Mouse (Mus musculus) embryonic facial prominence, embryonic 15.5 days (tissue): ENCODE data around the gene Dennd1a. TPM values are rescaled to one million over a fixed set of nuclear protein-coding genes. Genes with fewer than 3 reads are reported as not detected.

Experiments
- ATAC-seq: fragments of 200-750 bp; cut with Nextera tagmentation; 2 replicates; pipeline ENCODE4 v1.8.0; 2017; ENCODE audit warnings: low read depth, moderate TSS enrichment; ENCODE audit not compliant: insufficient number of reproducible peaks, low FRiP score, low TSS enrichment
- H3K27ac ChIP-seq: fragments of 300-500 bp; sonication (generic); replicated peaks from 2 replicates; pipeline ENCODE4 v1.5.1; 2015; ENCODE audit warnings: mild to moderate bottlenecking, inconsistent platforms
- H3K27me3 ChIP-seq: fragments of 300-500 bp; sonication (generic); 2 replicates; pipeline ENCODE4 v1.6.1; 2015; ENCODE audit warnings: inconsistent platforms
- H3K36me3 ChIP-seq: fragments of 300-500 bp; sonication (generic); 2 replicates; pipeline ENCODE4 v1.6.1; 2015; ENCODE audit warnings: mild to moderate bottlenecking, inconsistent platforms
- H3K4me1 ChIP-seq: fragments of 300-500 bp; sonication (generic); 2 replicates; pipeline ENCODE4 v1.6.1; 2015; ENCODE audit warnings: inconsistent platforms
- H3K4me2 ChIP-seq: fragments of 300-500 bp; sonication (generic); replicated peaks from 2 replicates; pipeline ENCODE4 v1.6.1; 2015; ENCODE audit warnings: mild to moderate bottlenecking, inconsistent platforms
- H3K4me3 ChIP-seq: fragments of 300-500 bp; sonication (generic); replicated peaks from 2 replicates; pipeline ENCODE4 v1.5.1; 2015; ENCODE audit warnings: mild to moderate bottlenecking, inconsistent platforms
- H3K9ac ChIP-seq: fragments of 300-500 bp; sonication (generic); 2 replicates; pipeline ENCODE4 v1.6.1; 2015; ENCODE audit warnings: inconsistent platforms
- H3K9me3 ChIP-seq: fragments of 300-500 bp; sonication (generic); replicated peaks from 2 replicates; pipeline ENCODE4 v1.6.1; 2016; ENCODE audit warnings: inconsistent platforms
- WGBS: fragments of 180-500 bp; shearing (Covaris S2); methylation state at CpG from one replicate; pipeline ENCODE4 v1.1.7; 2015; 5-methylcytosine and 5-hydroxymethylcytosine counted together
- polyA plus RNA-seq: library from polyadenylated mRNA; unstranded; fragments of >200 nt; fragmentation: Nextera tagmentation; extraction: Ambion mirVana; gene quantifications from 2 replicates; pipeline ENCODE4 v1.2.1, GENCODE M21; 2015

The Dennd1a gene
- polyA plus RNA-seq, 1 experiment from 2014 or later = 15.8 TPM

DNA sequence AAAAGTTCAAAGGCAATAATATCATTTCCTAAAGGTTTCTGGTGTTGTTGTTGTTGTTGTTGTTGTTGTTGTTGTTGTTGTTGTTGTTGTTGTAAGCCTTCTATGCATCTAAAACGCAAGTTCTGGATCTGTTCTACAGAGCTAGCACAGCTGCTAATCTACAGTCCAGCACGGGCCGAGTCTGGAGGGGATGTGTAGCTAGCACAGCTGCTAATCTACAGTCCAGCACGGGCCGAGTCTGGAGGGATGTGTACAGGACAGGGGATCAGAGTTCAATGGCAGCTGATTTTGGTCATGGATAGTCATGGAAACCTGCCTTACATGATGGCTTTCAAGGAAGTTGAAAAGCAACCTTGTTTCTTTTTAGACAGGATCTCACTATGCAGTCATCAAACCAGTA is 57.3 kb downstream of the Dennd1a start:
- Histone ChIP-seq H3K9me3 (no peaks in the 10 kb centered on the region), H3K9ac (no peak overlapping the region), H3K27me3 (no peaks in the 10 kb centered on the region), H3K4me2 (no peak overlapping the region), H3K4me3 (no peak overlapping the region), H3K27ac (no peak overlapping the region), H3K4me1 (no peaks in the 10 kb centered on the region), H3K36me3 (no peaks in the 10 kb centered on the region)
- no peak for ATAC-seq
- WGBS = 86% methylated on average over 5 of the region's 5 CpGs

DNA sequence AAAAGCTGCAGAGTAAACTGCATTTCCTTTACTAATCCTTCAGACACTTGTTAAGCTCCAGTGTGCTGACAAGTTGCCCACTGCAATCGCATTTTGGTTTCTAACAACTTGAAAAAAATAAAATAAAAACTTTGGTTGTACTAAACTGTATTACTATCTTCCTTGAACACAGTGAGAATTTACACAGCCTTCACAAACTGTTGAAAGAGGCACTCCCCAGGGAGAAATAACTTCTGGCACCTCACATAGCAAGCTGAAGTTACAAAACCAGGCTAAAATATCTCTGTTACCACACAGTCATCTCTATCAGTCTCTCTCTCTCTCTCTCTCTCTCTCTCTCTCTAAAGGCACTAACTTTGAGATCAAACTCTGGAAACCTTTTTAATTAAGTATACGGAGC is 63.4 kb downstream of the Dennd1a start:
- Histone ChIP-seq H3K36me3 (no peaks in the 10 kb centered on the region), H3K9me3 (no peaks in the 10 kb centered on the region), H3K4me1 (no peaks in the 10 kb centered on the region), H3K27me3 (no peaks in the 10 kb centered on the region), H3K4me2 (no peak overlapping the region), H3K4me3 (no peak overlapping the region), H3K27ac (no peak overlapping the region), H3K9ac (no peak overlapping the region)
- ATAC-seq = no peak
- WGBS = 30% methylated on average over 2 of the region's 2 CpGs

DNA sequence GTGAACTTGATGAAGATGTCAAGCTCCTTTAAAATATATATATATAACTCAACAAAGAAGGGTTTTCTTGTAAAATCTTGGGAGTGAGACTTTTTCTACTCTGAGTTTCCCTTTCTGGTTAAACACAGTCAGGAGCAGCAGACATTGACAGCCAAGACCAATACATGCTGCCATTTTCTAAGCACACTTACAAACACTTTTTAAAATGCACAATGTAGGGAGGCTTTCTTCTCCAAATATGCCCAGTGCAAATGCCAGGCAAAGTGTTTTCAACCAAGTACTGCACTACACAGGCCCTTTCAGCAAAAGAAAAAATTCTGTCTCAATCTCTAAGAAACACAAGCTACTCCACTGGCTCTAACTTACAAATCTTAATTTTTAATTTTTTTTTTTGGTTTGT is 65.7 kb downstream of the Dennd1a start:
- H3K4me3 ChIP-seq = no peak overlapping the region
- no peak overlapping the region for H3K4me2 ChIP-seq
- ATAC-seq = no peak
- no peaks in the 10 kb centered on the region for H3K36me3 ChIP-seq
- H3K27ac ChIP-seq = no peak overlapping the region
- H3K9ac ChIP-seq = no peak overlapping the region
- H3K4me1 ChIP-seq = no peaks in the 10 kb centered on the region
- H3K9me3 ChIP-seq = no peaks in the 10 kb centered on the region
- H3K27me3 ChIP-seq = no peaks in the 10 kb centered on the region

DNA sequence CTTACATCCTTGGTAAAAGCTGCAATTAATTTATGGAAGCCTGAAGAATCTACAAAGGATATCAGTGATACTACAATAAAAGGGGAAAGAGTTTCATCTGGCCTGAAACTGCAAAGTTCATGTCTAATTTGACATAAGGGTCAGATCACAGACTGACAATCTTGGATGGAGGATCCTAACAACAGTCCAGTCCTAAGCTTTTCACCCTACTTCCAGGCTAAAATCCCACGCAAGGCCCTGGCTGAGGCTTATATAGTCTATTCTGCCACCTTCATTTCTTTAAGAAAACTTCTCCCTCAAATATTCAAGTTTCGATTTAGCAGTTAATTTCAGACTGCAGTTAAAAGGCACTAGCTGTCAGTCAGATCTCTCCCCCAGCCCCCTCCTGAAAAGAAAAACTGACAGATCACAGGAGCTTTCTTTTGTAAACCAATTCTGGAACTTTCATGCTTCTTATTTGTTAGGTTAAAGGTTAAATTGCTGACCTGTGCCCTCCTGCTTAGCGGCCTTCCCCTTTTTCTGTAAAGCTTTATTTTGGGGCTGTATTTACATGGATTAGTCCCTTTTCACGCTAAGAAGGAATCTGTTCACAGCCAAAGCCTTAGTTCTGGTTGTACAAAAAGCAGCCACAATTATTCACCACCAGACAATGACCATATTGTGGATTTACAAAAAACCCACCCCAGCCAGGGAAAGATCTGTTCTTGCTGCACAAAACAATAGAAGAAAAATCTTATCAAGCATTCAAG is 66.3 kb downstream of the Dennd1a start:
- Histone ChIP-seq H3K27me3 (no peaks in the 10 kb centered on the region), H3K4me1 (no peaks in the 10 kb centered on the region), H3K4me2 (no peak overlapping the region), H3K9me3 (no peaks in the 10 kb centered on the region), H3K4me3 (no peak overlapping the region), H3K27ac (no peak overlapping the region), H3K36me3 (no peaks in the 10 kb centered on the region), H3K9ac (no peak overlapping the region)
- 22% methylated on average over 4 of the region's 4 CpGs for WGBS
- no peak for ATAC-seq

DNA sequence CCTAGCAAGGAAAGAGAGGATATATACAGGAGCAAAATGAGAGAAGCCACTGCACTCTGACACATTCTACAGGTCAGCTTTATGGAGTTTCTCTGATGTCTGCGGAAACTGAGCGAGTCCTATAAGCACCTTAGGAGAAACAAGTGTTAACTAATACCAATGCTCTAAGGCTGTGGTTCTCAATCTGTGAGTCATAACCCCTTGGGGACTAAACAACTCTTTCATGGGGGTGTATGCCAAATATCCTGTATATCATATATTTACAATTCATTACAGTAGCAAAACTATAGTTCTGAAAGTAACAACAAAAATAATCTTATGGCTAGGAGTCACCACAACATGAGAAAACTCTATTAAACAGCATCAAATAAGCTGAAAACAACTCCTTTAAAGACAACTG is 67.5 kb downstream of the Dennd1a start:
- Histone ChIP-seq H3K9me3 (no peaks in the 10 kb centered on the region), H3K27ac (no peak overlapping the region), H3K4me2 (no peak overlapping the region), H3K27me3 (no peaks in the 10 kb centered on the region), H3K4me1 (no peaks in the 10 kb centered on the region), H3K4me3 (no peak overlapping the region), H3K9ac (no peak overlapping the region), H3K36me3 (no peaks in the 10 kb centered on the region)
- ATAC-seq = no peak
- WGBS = 80% methylated on average over 2 of the region's 2 CpGs

DNA sequence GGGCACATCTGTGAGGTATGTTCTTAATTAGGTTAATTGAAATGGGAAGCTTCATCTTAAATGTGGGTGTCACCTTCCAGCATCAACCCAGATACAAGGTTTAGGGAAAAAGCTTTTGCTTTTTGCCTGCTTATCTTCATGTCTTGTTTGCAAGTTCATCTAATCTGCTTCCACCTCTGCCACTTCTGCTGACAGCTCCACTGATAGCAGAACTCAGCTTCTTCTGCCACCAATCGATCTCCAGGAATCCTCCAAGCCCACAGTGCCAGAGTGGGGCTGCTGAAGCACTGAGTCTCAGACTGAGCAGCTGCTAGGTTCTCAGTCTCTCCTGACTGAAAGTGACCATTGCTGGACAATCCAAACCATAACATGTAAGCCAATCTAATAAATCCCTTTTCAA is 74.1 kb downstream of the Dennd1a start:
- Histone ChIP-seq H3K9ac (no peak overlapping the region), H3K4me3 (no peak overlapping the region), H3K27me3 (no peaks in the 10 kb centered on the region), H3K27ac (no peak overlapping the region), H3K4me1 (no peaks in the 10 kb centered on the region), H3K36me3 (peaks cover 2% of the 10 kb centered on the region; the same call in 1 of the 2 replicates), H3K9me3 (no peaks in the 10 kb centered on the region), H3K4me2 (no peak overlapping the region)
- ATAC-seq = no peak
- WGBS = 73% methylated on average over 1 of the region's 1 CpGs

DNA sequence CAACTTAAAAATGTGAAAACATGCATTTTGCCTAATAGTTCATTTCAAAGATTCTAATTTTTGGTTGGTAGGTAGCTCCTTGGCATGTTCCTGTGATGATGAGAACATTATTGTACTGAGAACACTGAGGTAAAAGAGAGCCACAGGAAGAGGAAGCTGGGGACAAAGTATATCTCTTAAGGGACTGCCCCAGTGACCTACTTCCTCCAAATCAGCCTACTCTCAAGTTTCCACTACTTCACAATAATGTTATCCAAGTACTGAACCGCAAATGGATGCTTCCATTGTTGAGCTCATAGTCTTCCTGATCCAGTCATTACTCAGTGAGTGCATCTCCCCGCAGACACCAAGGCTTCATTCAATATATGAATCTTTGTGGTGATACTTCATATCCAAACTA is 75.8 kb downstream of the Dennd1a start:
- Histone ChIP-seq H3K4me3 (no peak overlapping the region), H3K4me2 (no peak overlapping the region), H3K9me3 (no peaks in the 10 kb centered on the region), H3K27ac (no peak overlapping the region), H3K36me3 (peaks cover 2% of the 10 kb centered on the region; the same call in 1 of the 2 replicates), H3K4me1 (no peaks in the 10 kb centered on the region), H3K27me3 (no peaks in the 10 kb centered on the region), H3K9ac (no peak overlapping the region)
- WGBS = 91% methylated on average over 2 of the region's 2 CpGs
- no peak for ATAC-seq

DNA sequence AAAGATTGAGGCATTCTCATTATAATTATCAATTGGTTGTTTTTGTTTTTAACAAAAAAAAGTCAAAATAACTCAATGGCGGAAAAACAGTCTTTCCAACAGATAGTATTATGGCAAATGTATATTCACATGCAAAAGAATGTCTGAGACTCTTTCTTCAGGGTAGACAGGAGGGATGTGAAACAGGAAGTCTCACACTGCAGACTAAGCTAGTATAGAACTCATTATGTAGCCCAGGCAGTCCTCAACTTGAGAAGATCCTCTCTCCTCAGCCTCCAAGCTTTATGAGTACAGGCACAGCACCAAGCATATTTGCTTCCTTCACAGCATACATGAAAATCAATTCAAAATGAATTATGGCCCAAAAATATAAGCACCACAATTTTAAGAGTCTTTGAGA is 79.4 kb downstream of the Dennd1a start:
- Histone ChIP-seq H3K27me3 (no peaks in the 10 kb centered on the region), H3K9ac (no peak overlapping the region), H3K9me3 (no peaks in the 10 kb centered on the region), H3K36me3 (peaks cover 2% of the 10 kb centered on the region; the same call in 1 of the 2 replicates), H3K4me2 (no peak overlapping the region), H3K4me3 (no peak overlapping the region), H3K27ac (no peak overlapping the region), H3K4me1 (no peaks in the 10 kb centered on the region)
- 98% methylated on average over 1 of the region's 1 CpGs for WGBS
- ATAC-seq = no peak

DNA sequence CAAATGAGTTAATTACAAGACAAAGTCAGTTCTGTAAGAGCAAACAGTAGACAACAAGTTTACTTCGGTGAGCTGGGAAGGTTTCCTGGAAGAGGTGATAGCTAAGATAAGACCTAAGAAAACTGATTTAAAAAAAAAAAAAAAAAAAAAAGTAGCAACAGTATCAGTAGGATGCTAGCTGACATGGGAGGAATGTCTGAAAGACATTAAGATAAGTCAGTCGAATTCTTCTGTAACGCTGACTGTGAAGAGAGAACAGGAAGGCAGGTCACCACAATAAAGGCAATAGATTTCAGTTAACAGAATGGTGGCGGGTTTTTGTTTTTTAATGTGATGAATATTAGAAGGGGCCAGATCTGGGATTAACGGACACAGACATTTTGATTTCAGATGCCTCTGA is 81.9 kb downstream of the Dennd1a start:
- no peak for ATAC-seq
- WGBS = 56% methylated on average over 5 of the region's 5 CpGs
- no peaks in the 10 kb centered on the region for H3K4me1 ChIP-seq

DNA sequence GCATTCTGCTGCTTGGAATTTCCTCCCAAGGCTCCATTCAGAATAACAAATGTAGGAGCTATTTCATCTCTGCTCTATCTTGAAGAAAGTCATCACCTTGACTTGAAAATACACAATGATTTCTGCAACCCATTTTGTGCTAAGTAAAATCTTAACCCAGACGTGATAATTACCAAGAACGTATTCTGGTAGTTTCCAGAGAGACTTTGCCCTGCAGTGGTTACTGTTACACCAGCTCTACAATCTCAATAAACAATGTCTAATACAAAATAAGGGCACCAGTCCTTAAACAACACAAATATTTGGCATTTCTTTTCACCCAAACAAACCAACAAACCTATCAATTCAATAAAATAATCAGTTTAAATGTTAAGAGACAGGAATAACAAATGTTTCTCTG is 82.5 kb downstream of the Dennd1a start:
- Histone ChIP-seq H3K27ac (no peak overlapping the region), H3K4me1 (no peaks in the 10 kb centered on the region), H3K9ac (no peak overlapping the region), H3K9me3 (no peaks in the 10 kb centered on the region), H3K36me3 (peaks cover 2% of the 10 kb centered on the region; the same call in 1 of the 2 replicates), H3K4me3 (no peak overlapping the region), H3K4me2 (no peak overlapping the region), H3K27me3 (no peaks in the 10 kb centered on the region)
- ATAC-seq = no peak
- 53% methylated on average over 2 of the region's 2 CpGs for WGBS

More for the DNA sequence above, 81.9 kb downstream of the Dennd1a start:
- H3K9me3 ChIP-seq = no peaks in the 10 kb centered on the region
- no peaks in the 10 kb centered on the region for H3K27me3 ChIP-seq
- H3K27ac ChIP-seq = no peak overlapping the region
- H3K36me3 ChIP-seq = peaks cover 2% of the 10 kb centered on the region; the same call in 1 of the 2 replicates
- H3K9ac ChIP-seq = no peak overlapping the region
- no peak overlapping the region for H3K4me2 ChIP-seq
- H3K4me3 ChIP-seq = no peak overlapping the region

DNA sequence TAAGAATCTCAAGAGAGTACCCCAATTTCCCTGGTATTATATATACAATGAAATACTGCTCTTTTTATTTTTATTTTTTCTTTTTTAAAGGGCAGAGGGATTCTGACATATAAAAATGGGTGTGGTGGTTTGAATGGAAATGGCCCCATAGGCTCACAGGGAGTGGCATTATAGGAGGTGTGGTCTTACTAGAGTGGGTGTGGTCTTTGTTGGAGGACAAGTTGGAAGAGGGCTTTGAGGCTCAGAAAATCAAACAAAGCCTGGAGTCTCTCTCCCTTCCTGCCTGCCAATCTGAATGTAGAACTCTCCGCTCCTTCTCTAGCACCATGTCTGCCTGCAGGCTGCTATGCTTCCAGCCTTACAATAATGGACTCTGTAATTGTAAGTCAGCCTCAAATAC is 89.1 kb downstream of the Dennd1a start:
- ATAC-seq = no peak
- Histone ChIP-seq H3K4me2 (no peak overlapping the region), H3K9me3 (no peaks in the 10 kb centered on the region), H3K27ac (no peak overlapping the region), H3K9ac (no peak overlapping the region), H3K36me3 (no peaks in the 10 kb centered on the region), H3K4me1 (no peaks in the 10 kb centered on the region), H3K27me3 (no peaks in the 10 kb centered on the region), H3K4me3 (no peak overlapping the region)
- whole genome bisulfite sequencing = 75% methylated on average over 1 of the region's 1 CpGs
